Mouse (Mus musculus) limb, embryonic 13.5 days (tissue): ENCODE measurements at regions not wholly inside any gene's neighbourhood (a gene's known extent, or its start where the extent isn't known, plus 50 kb on each side); places are given as distances from the start of the nearest gene placed in this dataset.

Source experiments
- ATAC-seq: fragments of 200-750 bp; cut with Nextera tagmentation; 2 replicates; pipeline ENCODE4 v1.8.0; 2017; ENCODE audit warnings: low read depth, moderate number of reproducible peaks, moderate TSS enrichment; ENCODE audit not compliant: low FRiP score
- H3K27ac ChIP-seq: fragments of 300-500 bp; sonication (generic); 2 replicates; pipeline ENCODE4 v1.5.1; 2015; ENCODE audit warnings: inconsistent platforms, mild to moderate bottlenecking, moderate library complexity
- H3K27me3 ChIP-seq: fragments of 300-500 bp; sonication (generic); 2 replicates; pipeline ENCODE4 v1.6.1; 2015; ENCODE audit warnings: mild to moderate bottlenecking, inconsistent platforms
- H3K36me3 ChIP-seq: fragments of 300-500 bp; sonication (generic); 2 replicates; pipeline ENCODE4 v1.6.1; 2015; ENCODE audit warnings: inconsistent platforms, mild to moderate bottlenecking, moderate library complexity
- H3K4me1 ChIP-seq: fragments of 300-500 bp; sonication (generic); 2 replicates; pipeline ENCODE4 v1.6.1; 2015; ENCODE audit warnings: inconsistent platforms
- H3K4me2 ChIP-seq: fragments of 300-500 bp; sonication (generic); replicated peaks from 2 replicates; pipeline ENCODE4 v1.6.1; 2015; ENCODE audit warnings: inconsistent platforms, mild to moderate bottlenecking, moderate library complexity
- H3K4me3 ChIP-seq: fragments of 300-500 bp; sonication (generic); 2 replicates; pipeline ENCODE4 v1.5.1; 2015; ENCODE audit warnings: moderate library complexity, mild to moderate bottlenecking, inconsistent platforms
- H3K9ac ChIP-seq: fragments of 300-500 bp; sonication (generic); 2 replicates; pipeline ENCODE4 v1.6.1; 2015; ENCODE audit warnings: mild to moderate bottlenecking, inconsistent platforms
- H3K9me3 ChIP-seq: fragments of 300-500 bp; sonication (generic); 2 replicates; pipeline ENCODE4 v1.6.1; 2016; ENCODE audit warnings: inconsistent platforms
- WGBS: fragments of 180-500 bp; shearing (Covaris S2); methylation state at CpG from one replicate; pipeline ENCODE4 v1.1.7; 2015; 5-methylcytosine and 5-hydroxymethylcytosine counted together

- no peaks in the 10 kb centered on the region for H3K9me3 ChIP-seq
- no peak overlapping the region for H3K4me3 ChIP-seq
- ATAC-seq: no peak
- H3K4me1 ChIP-seq: peaks cover 17% of the 10 kb centered on the region
- H3K36me3 ChIP-seq: no peaks in the 10 kb centered on the region
- H3K4me2 ChIP-seq: no peak overlapping the region
- no peak overlapping the region for H3K27ac ChIP-seq
- no peaks in the 10 kb centered on the region for H3K27me3 ChIP-seq
- WGBS: 32% methylated on average over 13 of the region's 13 CpGs
- H3K9ac ChIP-seq: no peak overlapping the region
Observed at GRCm38 (mm10) chr7:70591361-70592256, 225.1 kb upstream of the Nr2f2 start.

- Histone ChIP-seq H3K4me2 (no peak overlapping the region), H3K4me1 (peaks cover 17% of the 10 kb centered on the region), H3K27me3 (no peaks in the 10 kb centered on the region), H3K27ac (no peak overlapping the region), H3K4me3 (no peak overlapping the region), H3K36me3 (no peaks in the 10 kb centered on the region), H3K9me3 (no peaks in the 10 kb centered on the region), H3K9ac (no peak overlapping the region)
- no peak for ATAC-seq
- 71% methylated on average over 5 of the region's 5 CpGs for WGBS
Observed at GRCm38 (mm10) chr7:70589713-70590112, 223.2 kb upstream of the Nr2f2 start.

- no peaks in the 10 kb centered on the region for H3K9me3 ChIP-seq
- H3K4me3 ChIP-seq: no peak overlapping the region
- no peaks in the 10 kb centered on the region for H3K27me3 ChIP-seq
- no peak for ATAC-seq
- 91% methylated on average over 1 of the region's 1 CpGs for WGBS
- H3K36me3 ChIP-seq: no peaks in the 10 kb centered on the region
- no peak overlapping the region for H3K9ac ChIP-seq
- H3K27ac ChIP-seq: no peak overlapping the region
- H3K4me2 ChIP-seq: no peak overlapping the region
- H3K4me1 ChIP-seq: peaks cover 12% of the 10 kb centered on the region
Observed at GRCm38 (mm10) chr7:70588061-70588460, 221.5 kb upstream of the Nr2f2 start.

- no peak overlapping the region for H3K4me3 ChIP-seq
- H3K4me1 ChIP-seq: 0 out of 2 replicates have a peak, but pooled peaks cover 5% of the 10 kb centered on the region
- H3K27me3 ChIP-seq: 0 out of 2 replicates have a peak, but pooled peaks cover 4% of the 10 kb centered on the region
- H3K27ac ChIP-seq: no peak overlapping the region
- no peak overlapping the region for H3K4me2 ChIP-seq
- 71% methylated on average over 13 of the region's 13 CpGs for WGBS
- no peak for ATAC-seq
- no peaks in the 10 kb centered on the region for H3K36me3 ChIP-seq
- H3K9ac ChIP-seq: no peak overlapping the region
- no peaks in the 10 kb centered on the region for H3K9me3 ChIP-seq
Observed at GRCm38 (mm10) chr7:70584480-70584879, 217.9 kb upstream of the Nr2f2 start.

GRCm38 (mm10) chr7:70576112-70576910, 209.8 kb upstream of the Nr2f2 start:
- Histone ChIP-seq H3K36me3 (no peaks in the 10 kb centered on the region), H3K4me1 (peaks cover 19% of the 10 kb centered on the region), H3K9ac (no peak overlapping the region), H3K4me3 (no peak overlapping the region), H3K27ac (no peak overlapping the region), H3K4me2 (no peak overlapping the region; the same call in 1 of the 2 replicates), H3K27me3 (no peaks in the 10 kb centered on the region), H3K9me3 (no peaks in the 10 kb centered on the region)
- WGBS: 36% methylated on average over 15 of the region's 15 CpGs
- ATAC-seq: no peak

GRCm38 (mm10) chr7:70575614-70576013, 209.1 kb upstream of the Nr2f2 start:
- no peak overlapping the region for H3K27ac ChIP-seq
- H3K9me3 ChIP-seq: no peaks in the 10 kb centered on the region
- WGBS: 40% methylated on average over 2 of the region's 2 CpGs
- no peak for ATAC-seq
- no peaks in the 10 kb centered on the region for H3K27me3 ChIP-seq
- no peaks in the 10 kb centered on the region for H3K36me3 ChIP-seq
- H3K4me1 ChIP-seq: peaks cover 19% of the 10 kb centered on the region
- H3K4me3 ChIP-seq: no peak overlapping the region
- H3K4me2 ChIP-seq: no peak overlapping the region
- no peak overlapping the region for H3K9ac ChIP-seq

GRCm38 (mm10) chr7:70574194-70574593, 207.7 kb upstream of the Nr2f2 start:
- WGBS: 86% methylated on average over 6 of the region's 6 CpGs
- Histone ChIP-seq H3K4me1 (peaks cover 19% of the 10 kb centered on the region), H3K36me3 (no peaks in the 10 kb centered on the region), H3K27me3 (no peaks in the 10 kb centered on the region), H3K9me3 (no peaks in the 10 kb centered on the region), H3K4me3 (no peak overlapping the region), H3K4me2 (no peak overlapping the region), H3K27ac (no peak overlapping the region), H3K9ac (no peak overlapping the region)
- ATAC-seq: no peak

- Histone ChIP-seq H3K36me3 (no peaks in the 10 kb centered on the region), H3K4me1 (no peaks in the 10 kb centered on the region), H3K4me2 (no peak overlapping the region), H3K9ac (no peak overlapping the region), H3K27me3 (no peaks in the 10 kb centered on the region), H3K27ac (no peak overlapping the region), H3K9me3 (no peaks in the 10 kb centered on the region), H3K4me3 (no peak overlapping the region)
- WGBS: 17% methylated on average over 1 of the region's 1 CpGs
- no peak for ATAC-seq
Observed at GRCm38 (mm10) chr7:70565034-70565433, 198.5 kb upstream of the Nr2f2 start.

- Histone ChIP-seq H3K36me3 (no peaks in the 10 kb centered on the region), H3K27me3 (no peaks in the 10 kb centered on the region), H3K9ac (no peak overlapping the region), H3K4me1 (no peaks in the 10 kb centered on the region), H3K4me2 (no peak overlapping the region), H3K9me3 (no peaks in the 10 kb centered on the region), H3K4me3 (no peak overlapping the region), H3K27ac (no peak overlapping the region)
- 70% methylated on average over 5 of the region's 5 CpGs for WGBS
- ATAC-seq: no peak
Observed at GRCm38 (mm10) chr7:70548936-70549450, 182.5 kb upstream of the Nr2f2 start.

GRCm38 (mm10) chr7:70541881-70542665, 175.5 kb upstream of the Nr2f2 start:
- H3K4me3 ChIP-seq: no peak overlapping the region
- 73% methylated on average over 10 of the region's 10 CpGs for WGBS
- H3K4me2 ChIP-seq: no peak overlapping the region
- ATAC-seq: no peak
- H3K36me3 ChIP-seq: no peaks in the 10 kb centered on the region
- no peaks in the 10 kb centered on the region for H3K27me3 ChIP-seq
- no peak overlapping the region for H3K9ac ChIP-seq
- no peaks in the 10 kb centered on the region; the same call in 1 of the 2 replicates for H3K4me1 ChIP-seq
- no peak overlapping the region for H3K27ac ChIP-seq
- no peaks in the 10 kb centered on the region for H3K9me3 ChIP-seq

- H3K27me3 ChIP-seq: no peaks in the 10 kb centered on the region
- H3K36me3 ChIP-seq: no peaks in the 10 kb centered on the region
- no peak overlapping the region for H3K9ac ChIP-seq
- WGBS: 39% methylated on average over 9 of the region's 9 CpGs
- ATAC-seq: no peak
- H3K4me1 ChIP-seq: no peaks in the 10 kb centered on the region; the same call in 1 of the 2 replicates
- H3K4me3 ChIP-seq: no peak overlapping the region
- no peaks in the 10 kb centered on the region for H3K9me3 ChIP-seq
- H3K27ac ChIP-seq: no peak overlapping the region
- H3K4me2 ChIP-seq: no peak overlapping the region
Observed at GRCm38 (mm10) chr7:70539121-70539642, 172.6 kb upstream of the Nr2f2 start.
